Mouse (Mus musculus): Measurements from ENCODE around the gene Fbxw7. TPM values are rescaled to one million over a fixed set of nuclear protein-coding genes. Genes with fewer than 3 reads are reported as not detected.

Fbxw7 gene
- polyA plus RNA-seq, 1 experiment from 2014 or later, result 26.0 TPM

- ATAC-seq (ENCODE audit: low FRiP score), result no peak
- H3K9ac ChIP-seq, result no peak overlapping the region
- H3K27ac ChIP-seq, result no peak overlapping the region
- H3K9me3 ChIP-seq, result no peaks in the 10 kb centered on the region
- H3K4me2 ChIP-seq, result no peak overlapping the region
- H3K4me3 ChIP-seq (replicated peaks), result no peak overlapping the region
- no peaks in the 10 kb centered on the region for H3K36me3 ChIP-seq (replicated peaks)
- 79% methylated on average over 1 of the region's 1 CpGs for WGBS
- no peaks in the 10 kb centered on the region for H3K27me3 ChIP-seq
- H3K4me1 ChIP-seq, result no peaks in the 10 kb centered on the region; the same call in 1 of the 2 replicates
Measured at GRCm38 (mm10) chr3:84829366-84829765, 14.3 kb downstream of the Fbxw7 start.

- Histone ChIP-seq H3K4me1 (no peaks in the 10 kb centered on the region), H3K4me2 (no peak overlapping the region), H3K9me3 (no peaks in the 10 kb centered on the region), H3K9ac (no peak overlapping the region), H3K27me3 (no peaks in the 10 kb centered on the region), H3K36me3 (replicated peaks) (no peaks in the 10 kb centered on the region), H3K27ac (no peak overlapping the region), H3K4me3 (replicated peaks) (no peak overlapping the region)
- ATAC-seq (ENCODE audit: low FRiP score), result no peak
- 81% methylated on average over 5 of the region's 5 CpGs for WGBS
Measured at GRCm38 (mm10) chr3:84836029-84836428, 21.0 kb downstream of the Fbxw7 start.

- no peak overlapping the region for H3K4me2 ChIP-seq
- no peaks in the 10 kb centered on the region for H3K27me3 ChIP-seq
- no peaks in the 10 kb centered on the region for H3K4me1 ChIP-seq
- ATAC-seq (ENCODE audit: low FRiP score), result no peak
- WGBS, result 85% methylated on average over 3 of the region's 3 CpGs
- H3K9me3 ChIP-seq, result no peaks in the 10 kb centered on the region
- no peak overlapping the region for H3K27ac ChIP-seq
- no peak overlapping the region for H3K9ac ChIP-seq
- H3K36me3 ChIP-seq (replicated peaks), result no peaks in the 10 kb centered on the region
- no peak overlapping the region for H3K4me3 ChIP-seq (replicated peaks)
Measured at GRCm38 (mm10) chr3:84837984-84838383, 22.9 kb downstream of the Fbxw7 start.

- Histone ChIP-seq H3K36me3 (replicated peaks) (no peaks in the 10 kb centered on the region), H3K27ac (no peak overlapping the region), H3K4me1 (no peaks in the 10 kb centered on the region), H3K9ac (no peak overlapping the region), H3K4me3 (replicated peaks) (no peak overlapping the region), H3K27me3 (no peaks in the 10 kb centered on the region), H3K4me2 (no peak overlapping the region), H3K9me3 (no peaks in the 10 kb centered on the region)
- 88% methylated on average over 5 of the region's 5 CpGs for WGBS
- ATAC-seq (ENCODE audit: low FRiP score), result no peak
Measured at GRCm38 (mm10) chr3:84839499-84839898, 24.4 kb downstream of the Fbxw7 start.

GRCm38 (mm10) chr3:84841271-84841670 is 26.2 kb downstream of the Fbxw7 start:
- Histone ChIP-seq H3K9ac (no peak overlapping the region), H3K4me2 (no peak overlapping the region), H3K36me3 (replicated peaks) (no peaks in the 10 kb centered on the region), H3K27ac (no peak overlapping the region), H3K9me3 (no peaks in the 10 kb centered on the region), H3K27me3 (no peaks in the 10 kb centered on the region), H3K4me1 (no peaks in the 10 kb centered on the region), H3K4me3 (replicated peaks) (no peak overlapping the region)
- 89% methylated on average over 4 of the region's 4 CpGs for WGBS
- no peak for ATAC-seq (ENCODE audit: low FRiP score)

- H3K27ac ChIP-seq, result no peak overlapping the region
- ATAC-seq (ENCODE audit: low FRiP score), result no peak
- H3K27me3 ChIP-seq, result no peaks in the 10 kb centered on the region
- no peaks in the 10 kb centered on the region for H3K9me3 ChIP-seq
- 93% methylated on average over 2 of the region's 2 CpGs for WGBS
- H3K4me2 ChIP-seq, result no peak overlapping the region
- H3K4me1 ChIP-seq, result peaks cover 4% of the 10 kb centered on the region; the same call in 1 of the 2 replicates
- H3K36me3 ChIP-seq (replicated peaks), result no peaks in the 10 kb centered on the region
- no peak overlapping the region for H3K9ac ChIP-seq
- no peak overlapping the region for H3K4me3 ChIP-seq (replicated peaks)
Measured at GRCm38 (mm10) chr3:84842793-84843192, 27.7 kb downstream of the Fbxw7 start.

- Histone ChIP-seq H3K9ac (no peak overlapping the region), H3K9me3 (no peaks in the 10 kb centered on the region), H3K36me3 (replicated peaks) (no peaks in the 10 kb centered on the region), H3K4me1 (peaks cover 4% of the 10 kb centered on the region; the same call in 1 of the 2 replicates), H3K4me3 (replicated peaks) (no peak overlapping the region), H3K27me3 (no peaks in the 10 kb centered on the region), H3K27ac (no peak overlapping the region), H3K4me2 (no peak overlapping the region)
- 44% methylated on average over 1 of the region's 1 CpGs for WGBS
- 0 out of 2 replicates have a peak, but pooled peaks have one; percentile 14 for ATAC-seq (ENCODE audit: low FRiP score)
Measured at GRCm38 (mm10) chr3:84843594-84843993, 28.5 kb downstream of the Fbxw7 start.

GRCm38 (mm10) chr3:84848798-84849197 is 33.7 kb downstream of the Fbxw7 start:
- Histone ChIP-seq H3K9me3 (no peaks in the 10 kb centered on the region), H3K27ac (no peak overlapping the region), H3K4me3 (replicated peaks) (no peak overlapping the region), H3K9ac (no peak overlapping the region), H3K4me1 (peaks cover 4% of the 10 kb centered on the region; the same call in 1 of the 2 replicates), H3K27me3 (no peaks in the 10 kb centered on the region), H3K4me2 (no peak overlapping the region), H3K36me3 (replicated peaks) (no peaks in the 10 kb centered on the region)
- ATAC-seq (ENCODE audit: low FRiP score), result no peak
- 87% methylated on average over 4 of the region's 4 CpGs for WGBS

- WGBS, result 84% methylated on average over 1 of the region's 1 CpGs
- Histone ChIP-seq H3K9ac (no peak overlapping the region), H3K4me1 (peaks cover 4% of the 10 kb centered on the region; the same call in 1 of the 2 replicates), H3K4me3 (replicated peaks) (no peak overlapping the region), H3K9me3 (no peaks in the 10 kb centered on the region), H3K27ac (no peak overlapping the region), H3K36me3 (replicated peaks) (no peaks in the 10 kb centered on the region), H3K4me2 (no peak overlapping the region), H3K27me3 (no peaks in the 10 kb centered on the region)
- ATAC-seq (ENCODE audit: low FRiP score), result no peak
Measured at GRCm38 (mm10) chr3:84850418-84850817, 35.4 kb downstream of the Fbxw7 start.

GRCm38 (mm10) chr3:84851801-84852200 is 36.7 kb downstream of the Fbxw7 start:
- no peaks in the 10 kb centered on the region for H3K9me3 ChIP-seq
- H3K4me3 ChIP-seq (replicated peaks), result no peak overlapping the region
- H3K36me3 ChIP-seq (replicated peaks), result no peaks in the 10 kb centered on the region
- 84% methylated on average over 1 of the region's 1 CpGs for WGBS
- H3K4me1 ChIP-seq, result peaks cover 4% of the 10 kb centered on the region; the same call in 1 of the 2 replicates
- no peak for ATAC-seq (ENCODE audit: low FRiP score)
- H3K27ac ChIP-seq, result no peak overlapping the region
- no peak overlapping the region for H3K4me2 ChIP-seq
- no peaks in the 10 kb centered on the region for H3K27me3 ChIP-seq
- no peak overlapping the region for H3K9ac ChIP-seq

- Histone ChIP-seq H3K9ac (no peak overlapping the region), H3K4me1 (no peaks in the 10 kb centered on the region), H3K27me3 (no peaks in the 10 kb centered on the region), H3K4me2 (no peak overlapping the region), H3K36me3 (replicated peaks) (no peaks in the 10 kb centered on the region), H3K4me3 (replicated peaks) (no peak overlapping the region), H3K9me3 (no peaks in the 10 kb centered on the region), H3K27ac (no peak overlapping the region)
- WGBS, result 90% methylated on average over 7 of the region's 7 CpGs
- no peak for ATAC-seq (ENCODE audit: low FRiP score)
Measured at GRCm38 (mm10) chr3:84852877-84853276, 37.8 kb downstream of the Fbxw7 start.

- Histone ChIP-seq H3K4me3 (replicated peaks) (no peak overlapping the region), H3K4me1 (no peaks in the 10 kb centered on the region), H3K9me3 (no peaks in the 10 kb centered on the region), H3K4me2 (no peak overlapping the region), H3K9ac (no peak overlapping the region), H3K27me3 (no peaks in the 10 kb centered on the region), H3K36me3 (replicated peaks) (no peaks in the 10 kb centered on the region), H3K27ac (no peak overlapping the region)
- ATAC-seq (ENCODE audit: low FRiP score), result no peak
- 76% methylated on average over 1 of the region's 1 CpGs for WGBS
Measured at GRCm38 (mm10) chr3:84854440-84854839, 39.4 kb downstream of the Fbxw7 start.

GRCm38 (mm10) chr3:84860669-84861068 is 45.6 kb downstream of the Fbxw7 start:
- Histone ChIP-seq H3K9ac (no peak overlapping the region), H3K27ac (no peak overlapping the region), H3K4me2 (no peak overlapping the region), H3K36me3 (replicated peaks) (no peaks in the 10 kb centered on the region), H3K9me3 (no peaks in the 10 kb centered on the region), H3K4me3 (replicated peaks) (no peak overlapping the region), H3K4me1 (no peaks in the 10 kb centered on the region), H3K27me3 (no peaks in the 10 kb centered on the region)
- 81% methylated on average over 1 of the region's 1 CpGs for WGBS
- ATAC-seq (ENCODE audit: low FRiP score), result no peak
